Mouse (Mus musculus): Measurements from ENCODE around the gene Tbc1d22a.

DNA sequence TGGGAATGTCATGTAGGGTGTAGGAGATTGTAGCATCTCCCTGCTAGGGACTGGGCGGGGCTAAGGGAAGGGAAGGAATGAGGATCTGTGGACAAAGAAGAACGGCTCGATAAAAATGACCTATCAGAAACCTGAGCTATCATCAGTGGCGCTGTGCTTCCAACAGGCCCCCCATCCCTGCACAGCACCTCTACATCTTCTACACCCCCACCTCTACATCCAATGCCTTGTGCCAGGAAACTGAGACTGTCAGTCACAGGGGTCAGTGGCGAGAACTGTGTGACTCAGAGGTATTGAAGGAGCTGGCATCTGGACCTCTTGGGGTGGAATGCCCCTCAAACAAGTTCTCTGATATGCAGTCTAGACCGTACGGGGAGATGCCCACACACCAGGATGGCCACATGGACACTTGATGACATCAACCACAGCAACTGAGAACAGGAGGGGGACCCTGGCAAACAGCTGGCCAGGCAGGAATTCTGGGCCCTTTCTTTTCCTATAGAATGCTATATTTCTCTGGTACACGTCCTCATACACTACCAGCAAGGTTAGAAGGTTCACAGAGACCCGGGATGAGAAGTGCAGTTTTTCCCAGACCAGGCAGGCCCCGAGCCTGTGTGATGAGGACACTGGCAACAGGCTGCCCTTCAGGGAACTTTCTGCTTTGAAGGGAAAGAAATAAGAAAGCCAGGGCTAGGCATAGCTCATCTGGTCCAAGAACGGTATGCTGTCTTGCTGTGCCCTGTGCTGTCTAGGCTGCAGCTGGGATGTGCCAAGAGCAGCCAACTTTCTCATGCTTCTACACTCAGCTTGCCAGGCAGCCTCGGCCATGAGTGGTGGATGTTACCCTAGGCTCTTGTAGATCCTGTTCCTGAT lies 45.1 kb upstream of the Tbc1d22a start:
- TF ChIP-seq ZMIZ1 (IDR thresholded peaks at IDR 0.05; ENCODE audit: low read depth, low read length) (no peak), HCFC1 (IDR thresholded peaks at IDR 0.05; ENCODE audit: low read depth, low read length) (no peak), POLR2A (IDR thresholded peaks at IDR 0.05; ENCODE audit: control insufficient read depth in 1 of 2, insufficient read depth in 1 of 2, low read depth in 1 of 2, low read length in 2 of 2, poor library complexity in 1 of 2) (no peak), CTCF (IDR thresholded peaks at IDR 0.05 in 2 of 3, conservative IDR thresholded peaks at IDR 0.05 in 1 of 3; ENCODE audit: control insufficient read depth in 1 of 3, insufficient read depth in 1 of 3, low read depth in 2 of 3, low read length in 3 of 3, poor library complexity in 1 of 3, severe bottlenecking in 1 of 3) (no peak), USF2 (IDR thresholded peaks at IDR 0.05; ENCODE audit: borderline replicate concordance in 1 of 2, insufficient read depth in 1 of 2, low read depth in 1 of 2, low read length in 2 of 2) (no peak), GABPA (IDR thresholded peaks at IDR 0.05; ENCODE audit: low read depth, low read length) (no peak), ZC3H11A (IDR thresholded peaks at IDR 0.05; ENCODE audit: low read depth, low read length) (no peak)

Measured in MEL (cell line).